Mouse (Mus musculus): ENCODE measurements at regions not wholly inside any gene's neighbourhood (a gene's known extent, or its start where the extent isn't known, plus 50 kb on each side); places are given as distances from the start of the nearest gene placed in this dataset.

GRCm38 (mm10) chr8:25316383-25316782, 492.2 kb upstream of the Adam5 start:
- TF ChIP-seq EP300 (IDR thresholded peaks at IDR 0.05; ENCODE audit: low read depth) (no peak), CTCF (IDR thresholded peaks at IDR 0.05; ENCODE audit: low read depth) (no peak)
